Mouse (Mus musculus) G1E (cell line): ENCODE measurements around the gene Tcta.

Experiments
- CTCF ChIP-seq: IDR thresholded peaks from 2 replicates; pipeline ENCODE4 v1.5.1; 2012; ENCODE audit warnings: low read depth, low read length, inconsistent platforms, mixed read lengths
- GATA1 ChIP-seq: IDR thresholded peaks from 2 replicates; pipeline ENCODE4 v1.6.1; 2012; ENCODE audit warnings: borderline replicate concordance, low read length, inconsistent platforms, mixed read lengths

DNA sequence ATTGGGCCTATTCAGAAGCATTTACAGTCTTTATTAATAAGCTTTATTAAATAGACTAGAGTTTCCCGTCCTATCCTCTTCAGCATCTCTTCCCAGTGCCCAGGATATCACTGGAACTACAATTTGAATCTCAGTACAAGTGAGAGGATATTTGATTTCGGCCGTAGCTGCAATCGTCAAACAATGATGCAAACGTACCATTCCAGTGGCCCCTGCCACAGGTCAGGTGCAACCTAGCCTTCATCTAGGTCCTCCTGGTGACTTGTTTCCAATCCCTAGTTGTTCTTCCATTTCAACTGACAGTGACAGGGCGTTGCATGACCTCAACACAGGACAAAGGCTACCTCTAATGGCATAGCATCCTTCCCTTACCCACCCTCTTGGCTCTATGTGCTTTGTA, 15.2 kb downstream of the Tcta start:
- TF ChIP-seq CTCF (no peak), GATA1 (no peak)
